Mouse (Mus musculus) frontal cortex, adult 2 months (tissue): ENCODE data around the gene Prtn3. TPM values are rescaled to one million over a fixed set of nuclear protein-coding genes. Genes with fewer than 3 reads are reported as not detected.
"Not testable (repeated sequence)": the region's sequence is repeated elsewhere in the genome, so short reads cannot be mapped to it uniquely, and the experiment has no call there.

Experiments used
- DNase-seq, 2 experiments: peaks; one replicate each; pipeline ENCODE4 v3.0.0; 2022; ENCODE audit warnings: low spot score in 1 of 2; ENCODE audit errors: extremely low spot score in 1 of 2
- polyA plus RNA-seq: library from polyadenylated mRNA; depleted of rRNA; stranded (reverse); fragments of >200 nt; gene quantifications from 2 replicates; pipeline ENCODE4 v1.2.3, GENCODE M21; 2012

The Prtn3 gene
- polyA plus RNA-seq, 1 experiment: 5.8 TPM

DNA sequence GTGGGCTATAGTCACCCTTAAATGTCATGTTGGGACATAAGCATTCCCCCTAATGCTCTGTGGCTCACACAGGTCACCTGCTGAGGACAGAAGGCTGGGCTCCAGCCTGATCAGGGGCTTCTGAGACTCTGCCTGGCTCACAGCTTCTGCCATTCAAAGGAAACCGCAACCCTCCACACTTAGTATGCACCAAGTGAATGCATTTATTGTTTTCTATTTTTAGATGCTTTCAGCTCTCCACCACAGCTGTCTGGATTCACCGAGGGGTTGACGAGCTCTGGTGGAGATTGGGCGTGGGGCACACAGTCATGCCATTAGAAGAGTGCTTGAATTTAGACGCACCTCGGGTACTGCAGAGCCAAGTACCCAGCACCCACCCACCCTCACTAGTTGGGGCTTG is 963 bp upstream of the Prtn3 start:
- DNase-seq: no peak

DNA sequence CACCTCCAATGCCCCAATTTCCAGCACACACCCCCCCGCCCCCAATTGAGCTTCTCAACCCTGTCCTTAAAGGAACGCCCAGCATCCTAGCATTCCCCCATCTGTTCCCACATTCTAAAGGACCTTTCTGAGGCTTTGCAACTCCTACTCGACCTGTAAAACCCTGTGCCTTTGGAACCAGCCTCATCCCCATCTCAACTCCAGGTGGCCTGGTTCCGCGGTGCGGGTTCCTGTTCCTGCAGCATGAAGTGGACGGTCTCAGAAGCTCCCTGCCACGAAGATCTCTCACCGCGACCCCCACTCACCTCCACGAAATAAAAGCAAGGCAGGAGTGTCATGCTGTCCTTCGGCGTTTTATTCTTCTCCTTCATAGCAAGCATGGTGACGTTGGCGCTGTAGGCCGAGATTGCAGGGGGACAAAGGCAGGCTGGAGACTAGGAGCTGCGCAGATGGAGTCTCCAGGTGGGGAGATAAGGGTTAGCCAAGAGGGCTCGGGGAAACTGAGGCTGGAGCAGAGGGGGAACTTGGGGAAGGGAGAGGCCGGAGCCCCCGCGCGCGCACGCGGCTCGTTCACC is 474 bp upstream of the Prtn3 start:
- no peak for DNase-seq

DNA sequence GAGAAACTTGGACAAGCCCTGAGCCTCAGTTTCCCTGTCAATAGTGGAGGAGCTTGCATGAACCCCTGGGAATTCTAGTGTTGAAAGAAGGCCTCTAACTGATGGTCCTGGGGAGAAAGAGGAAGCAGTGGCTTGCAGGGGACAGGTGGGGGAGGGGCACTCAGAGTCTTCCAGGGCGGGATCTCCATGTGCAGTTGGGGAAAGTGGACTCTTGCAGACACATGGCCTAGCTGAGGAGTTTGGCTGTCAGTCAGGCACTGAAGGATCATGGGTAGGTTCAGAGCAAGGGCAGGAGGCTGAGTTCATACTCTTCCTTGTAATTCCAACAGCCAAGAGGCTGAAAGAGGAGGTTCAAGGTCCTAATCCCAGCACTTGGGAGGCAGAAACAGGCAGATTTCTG is 2.9 kb downstream of the Prtn3 start:
- DNase-seq: no peak

DNA sequence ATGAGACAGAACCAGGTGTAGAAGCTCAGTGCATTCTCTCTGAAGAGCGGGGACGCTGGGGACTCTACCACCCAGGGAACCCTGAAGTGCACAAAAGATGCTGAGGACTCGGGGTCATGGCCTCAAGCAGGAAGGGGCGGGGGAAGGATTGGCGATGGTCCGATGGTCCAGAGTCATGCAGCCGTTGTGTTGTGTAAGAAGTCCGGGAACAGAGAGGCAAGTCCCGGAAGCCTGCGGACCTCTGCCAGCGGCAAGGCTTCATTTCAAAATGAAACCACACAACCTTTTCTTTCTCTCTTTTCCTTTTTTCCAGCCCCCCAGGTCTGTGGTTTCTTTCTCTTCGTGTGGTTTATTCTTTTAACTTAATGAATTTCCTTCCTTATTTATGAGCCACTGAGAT is 3.5 kb downstream of the Prtn3 start:
- DNase-seq: no peak

DNA sequence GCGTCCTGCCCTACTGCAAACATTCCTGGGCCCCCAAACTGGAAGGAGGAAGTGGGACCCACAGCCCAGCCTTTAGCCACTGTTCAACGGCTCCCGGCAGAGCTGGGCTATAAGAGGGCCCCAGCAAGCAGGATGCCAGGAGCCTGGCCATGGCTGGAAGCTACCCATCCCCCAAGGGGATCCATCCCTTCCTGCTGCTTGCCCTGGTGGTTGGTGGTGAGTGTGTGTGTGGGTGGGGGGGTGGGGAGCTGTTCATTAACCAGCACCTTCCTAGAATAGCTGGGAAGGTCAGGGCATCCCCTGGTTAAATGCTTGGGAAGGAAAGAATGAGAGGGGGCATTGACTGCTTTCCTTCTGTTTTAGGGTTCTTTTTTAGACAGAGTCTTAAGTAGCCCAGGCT is 5.3 kb downstream of the Prtn3 start:
- no peak for DNase-seq

DNA sequence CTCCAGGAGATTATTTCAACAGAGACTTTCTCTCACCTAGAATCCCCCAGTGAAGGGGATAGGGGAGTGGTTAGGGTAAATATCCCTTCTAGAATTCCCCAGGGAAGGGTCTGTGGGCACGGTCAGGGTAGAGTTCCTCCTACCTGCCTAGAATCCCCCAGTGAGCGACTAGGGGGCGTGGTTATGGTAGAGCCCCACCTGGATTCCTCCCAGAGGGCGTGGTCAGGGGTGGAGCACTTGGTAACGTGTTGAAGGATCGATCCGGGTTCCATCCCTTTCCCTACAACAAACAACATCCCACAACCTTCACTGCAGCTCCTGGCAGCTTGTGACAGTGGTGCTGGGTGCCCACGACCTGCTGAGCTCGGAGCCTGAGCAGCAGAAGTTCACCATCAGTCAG is 6.4 kb downstream of the Prtn3 start:
- DNase-seq: no peak

DNA sequence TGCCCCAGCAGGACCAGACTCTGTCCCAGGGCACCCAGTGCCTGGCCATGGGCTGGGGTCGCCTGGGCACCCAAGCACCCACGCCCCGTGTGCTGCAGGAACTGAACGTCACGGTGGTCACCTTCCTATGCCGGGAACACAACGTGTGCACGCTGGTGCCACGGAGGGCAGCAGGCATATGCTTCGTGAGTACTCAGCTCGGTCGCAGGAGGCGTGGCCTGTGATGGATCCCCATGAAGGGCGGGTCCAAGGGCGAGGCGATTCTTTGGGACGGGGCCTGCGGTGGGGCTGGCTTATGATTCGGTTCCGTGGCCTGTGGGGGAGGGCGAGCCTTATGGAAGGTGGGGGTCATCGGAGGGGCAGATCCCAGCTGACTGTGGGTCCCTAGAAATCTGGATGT is 7.7 kb downstream of the Prtn3 start:
- DNase-seq: no peak

DNA sequence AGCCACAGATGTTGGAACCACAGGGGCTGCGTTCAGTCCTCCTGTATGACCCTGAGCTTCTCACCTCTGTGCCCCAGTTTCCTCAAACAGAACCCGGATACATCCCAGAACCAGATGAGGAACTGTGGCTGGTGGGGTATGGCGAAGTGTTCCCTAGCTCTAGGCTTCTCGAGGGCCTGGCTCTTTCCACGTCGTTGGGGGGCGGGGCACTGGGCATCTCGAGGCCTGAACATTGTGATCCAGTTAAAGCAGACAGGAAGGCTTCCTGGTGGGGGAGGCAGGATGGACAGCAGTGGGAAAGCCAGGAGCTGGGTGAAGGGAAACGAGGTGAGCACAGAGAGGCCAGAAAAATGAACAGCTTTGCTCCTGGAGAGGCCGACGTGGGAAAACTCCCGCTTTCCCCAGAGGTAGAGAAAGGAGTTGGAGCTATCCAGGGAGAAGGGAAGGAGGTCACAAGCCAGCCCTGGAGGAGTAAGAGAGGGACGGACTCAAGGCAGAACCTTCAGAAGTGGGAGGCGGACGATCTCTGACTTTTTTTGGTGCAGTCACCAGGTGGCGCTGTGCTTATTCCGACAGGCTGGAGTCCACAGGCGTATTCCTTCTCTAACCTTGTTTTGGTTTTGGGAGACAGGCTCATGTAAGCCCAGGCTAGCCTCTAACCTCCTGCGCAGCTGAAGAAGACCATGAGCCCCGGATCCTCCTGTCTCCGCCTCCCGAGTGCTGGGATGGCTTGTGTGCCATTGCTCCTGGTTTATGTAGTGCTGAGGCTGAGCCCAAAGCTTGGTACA is 9.2 kb downstream of the Prtn3 start:
- peak; percentile 50 to 90 for DNase-seq

DNA sequence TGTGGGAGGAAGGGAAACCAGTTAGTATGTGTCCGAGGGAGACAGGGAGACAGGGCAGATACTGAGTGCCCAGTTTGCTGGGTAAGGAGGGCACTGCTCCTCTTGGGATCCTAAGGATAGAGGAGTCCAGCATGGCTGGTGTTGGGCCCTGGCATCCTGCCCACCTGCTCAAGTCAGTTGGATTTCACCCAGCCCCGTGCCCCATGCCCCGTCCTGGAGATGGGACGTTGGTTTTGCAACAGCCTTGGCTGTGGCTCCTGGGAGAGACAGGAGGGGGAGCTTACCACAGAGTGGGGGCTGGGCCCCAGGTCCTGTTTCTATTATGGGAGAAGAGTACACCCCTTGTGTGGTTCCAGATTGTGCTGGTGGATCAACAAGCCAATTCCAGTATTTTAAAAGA is 10.2 kb downstream of the Prtn3 start:
- DNase-seq: no peak

DNA sequence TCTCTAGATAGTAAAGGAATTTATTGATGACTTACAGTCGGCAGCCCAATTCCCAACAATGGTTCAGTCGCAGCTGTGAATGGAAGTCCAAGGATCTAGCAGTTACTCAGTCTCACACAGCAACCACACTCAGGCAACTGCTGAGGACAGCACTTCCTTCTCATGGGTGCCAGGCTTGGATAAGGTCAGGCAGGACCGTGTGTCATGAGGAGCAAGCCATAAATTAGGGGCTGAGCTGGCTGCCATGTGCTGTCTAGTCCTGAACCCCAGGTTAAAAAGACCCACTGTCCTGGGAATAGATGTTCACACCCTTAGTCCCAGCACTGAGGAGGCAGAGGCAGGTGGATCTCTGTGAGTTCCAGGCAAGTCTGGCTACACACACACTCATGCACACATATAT is 10.7 kb downstream of the Prtn3 start:
- not testable (repeated sequence) for DNase-seq

DNA sequence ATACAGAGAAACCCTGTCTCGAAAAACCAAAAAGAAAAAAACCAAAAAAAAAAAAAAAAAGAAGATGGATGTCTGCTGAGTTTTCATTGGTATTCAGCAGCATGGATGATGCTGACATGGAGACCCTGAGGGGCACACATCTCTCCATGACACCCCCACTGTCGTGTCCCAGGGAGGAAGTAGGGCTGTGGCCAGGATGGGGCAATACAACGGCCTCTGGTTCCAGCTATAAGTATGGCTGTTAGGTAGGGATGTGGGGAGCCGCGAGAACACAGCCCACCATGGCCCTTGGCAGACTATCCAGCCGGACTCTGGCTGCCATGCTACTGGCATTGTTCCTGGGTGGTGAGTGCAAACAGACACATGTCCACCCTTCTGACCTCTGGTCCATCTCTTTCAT is 11.8 kb downstream of the Prtn3 start, which contains the start of gene Elane:
Gene Elane, plus strand, starts transcription at position 194 of the 400 bp plus-strand sequence.
- no peak for DNase-seq

DNA sequence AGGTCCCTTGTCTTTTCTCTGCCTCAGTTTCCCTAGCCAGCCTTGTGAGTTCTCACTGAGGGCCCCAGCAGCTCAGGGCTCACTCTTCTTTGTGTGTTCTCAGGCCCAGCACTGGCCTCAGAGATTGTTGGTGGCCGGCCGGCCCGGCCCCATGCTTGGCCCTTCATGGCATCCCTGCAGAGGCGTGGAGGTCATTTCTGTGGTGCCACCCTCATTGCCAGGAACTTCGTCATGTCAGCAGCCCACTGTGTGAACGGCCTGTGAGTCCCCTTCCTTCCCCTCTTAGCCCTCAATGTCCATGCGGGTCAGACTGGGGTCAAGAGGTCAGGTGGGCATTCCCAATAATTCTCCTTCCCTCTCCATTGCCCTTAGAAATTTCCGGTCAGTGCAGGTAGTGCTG is 12.3 kb downstream of the Prtn3 start:
- DNase-seq: no peak

DNA sequence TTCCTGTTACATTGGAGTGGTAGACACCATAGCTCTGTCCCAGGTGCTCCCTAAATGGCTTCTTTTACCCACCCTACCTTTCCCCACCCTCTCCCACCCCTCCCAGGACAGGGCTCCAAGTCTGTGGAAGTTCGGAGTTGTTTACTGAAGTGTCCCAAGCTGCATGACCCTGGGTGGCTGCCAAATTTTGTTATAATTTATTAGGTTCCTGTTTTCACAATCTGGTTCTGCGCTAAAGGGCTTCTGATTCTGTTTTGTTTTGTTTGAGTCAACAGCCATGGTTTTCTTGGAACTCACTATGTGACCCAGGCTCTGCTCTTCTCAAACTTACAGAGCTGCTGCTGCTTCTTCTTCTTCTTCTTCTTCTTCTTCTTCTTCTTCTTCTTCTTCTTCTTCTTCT is 15.1 kb downstream of the Prtn3 start:
- DNase-seq: no peak

DNA sequence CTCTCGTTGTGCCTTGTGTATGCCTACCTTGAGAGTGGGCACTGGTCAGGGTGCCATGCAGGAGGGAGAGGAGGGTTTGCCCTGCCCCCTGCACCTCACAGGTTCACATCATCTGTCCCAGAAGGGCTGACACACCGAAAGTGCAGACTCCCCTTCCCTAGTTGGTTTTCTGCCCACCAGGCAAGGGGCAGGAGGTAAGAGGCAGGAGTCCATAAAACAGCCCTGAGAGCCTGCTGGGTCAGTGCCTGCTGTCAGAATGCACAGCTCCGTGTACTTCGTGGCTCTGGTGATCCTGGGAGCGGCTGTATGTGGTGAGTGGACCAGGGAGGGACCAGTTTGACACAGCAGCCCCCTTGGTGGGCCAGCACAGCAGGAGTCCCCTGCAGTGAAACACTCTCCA is 16.4 kb downstream of the Prtn3 start, which contains the start of gene Cfd:
Gene Cfd, plus strand, starts transcription at position 184 of the 400 bp plus-strand sequence.
- no peak for DNase-seq

DNA sequence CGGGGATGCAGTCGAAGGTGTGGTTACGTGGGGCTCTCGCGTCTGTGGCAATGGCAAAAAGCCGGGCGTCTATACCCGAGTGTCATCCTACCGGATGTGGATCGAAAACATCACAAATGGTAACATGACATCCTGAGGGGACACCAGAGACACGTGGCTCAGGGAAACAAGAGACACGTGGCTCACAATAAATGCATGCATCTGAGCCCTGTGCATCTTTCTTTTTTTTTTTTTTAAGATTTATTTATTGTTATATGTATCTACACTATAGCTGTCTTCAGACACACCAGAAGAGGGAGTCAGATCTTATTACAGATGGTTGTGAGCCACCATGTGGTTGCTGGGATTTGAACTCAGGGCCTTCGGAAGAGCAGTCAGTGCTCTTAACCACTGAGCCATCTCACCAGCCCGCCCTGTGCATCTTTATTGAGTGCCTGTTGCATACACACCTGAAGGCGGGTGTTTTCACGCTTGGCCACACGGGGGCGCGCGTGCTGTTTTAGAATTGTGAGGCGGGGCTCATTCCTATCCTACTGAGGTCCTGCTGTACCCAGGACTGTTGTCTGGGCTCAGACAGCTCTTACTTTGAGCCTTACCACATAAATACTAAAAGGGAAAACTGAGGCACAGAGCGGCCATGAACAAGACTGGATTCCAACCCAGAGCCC is 18.3 kb downstream of the Prtn3 start:
- DNase-seq: peak in 1 of 2 experiments; percentile 89

DNA sequence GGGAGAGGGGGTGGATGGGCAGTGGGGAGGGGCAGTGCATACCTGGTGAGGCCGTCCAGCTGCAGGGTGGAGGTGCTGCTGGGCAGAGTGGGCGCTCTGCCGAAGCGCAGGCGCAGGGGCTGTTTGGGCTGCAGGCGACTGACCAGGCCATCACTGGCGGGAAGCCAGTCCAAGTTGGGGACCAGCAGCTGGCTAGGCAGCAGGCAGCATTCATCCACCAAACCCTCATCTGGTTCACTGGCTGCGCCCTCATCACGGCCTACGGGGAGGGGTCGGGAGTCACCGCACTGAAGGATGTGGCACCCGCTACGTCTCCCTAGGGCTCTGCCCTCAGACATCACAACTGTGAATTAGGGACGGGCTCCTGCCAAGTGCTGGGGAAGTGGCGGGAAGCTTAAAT is 22.0 kb downstream of the Prtn3 start:
- DNase-seq: no peak

DNA sequence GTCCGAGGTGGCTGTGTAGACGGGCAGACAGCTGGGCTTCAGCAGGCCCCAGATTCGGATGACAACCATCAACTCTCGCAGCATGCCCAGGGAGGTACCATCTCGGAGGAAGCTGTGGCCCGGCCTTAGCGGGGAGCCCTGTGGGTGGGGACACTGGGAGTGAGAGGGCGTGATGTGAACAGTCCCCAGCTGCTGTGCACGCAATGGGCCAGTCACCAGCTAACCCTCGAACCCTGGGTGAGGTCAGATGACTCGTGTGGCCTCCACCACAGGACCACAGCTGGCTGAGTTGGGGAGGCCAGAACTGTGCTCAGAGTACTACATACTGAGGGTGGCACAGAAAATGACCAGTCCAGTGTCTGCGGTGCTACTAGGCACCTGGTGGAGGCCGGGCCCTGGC is 22.5 kb downstream of the Prtn3 start:
- DNase-seq: no peak

DNA sequence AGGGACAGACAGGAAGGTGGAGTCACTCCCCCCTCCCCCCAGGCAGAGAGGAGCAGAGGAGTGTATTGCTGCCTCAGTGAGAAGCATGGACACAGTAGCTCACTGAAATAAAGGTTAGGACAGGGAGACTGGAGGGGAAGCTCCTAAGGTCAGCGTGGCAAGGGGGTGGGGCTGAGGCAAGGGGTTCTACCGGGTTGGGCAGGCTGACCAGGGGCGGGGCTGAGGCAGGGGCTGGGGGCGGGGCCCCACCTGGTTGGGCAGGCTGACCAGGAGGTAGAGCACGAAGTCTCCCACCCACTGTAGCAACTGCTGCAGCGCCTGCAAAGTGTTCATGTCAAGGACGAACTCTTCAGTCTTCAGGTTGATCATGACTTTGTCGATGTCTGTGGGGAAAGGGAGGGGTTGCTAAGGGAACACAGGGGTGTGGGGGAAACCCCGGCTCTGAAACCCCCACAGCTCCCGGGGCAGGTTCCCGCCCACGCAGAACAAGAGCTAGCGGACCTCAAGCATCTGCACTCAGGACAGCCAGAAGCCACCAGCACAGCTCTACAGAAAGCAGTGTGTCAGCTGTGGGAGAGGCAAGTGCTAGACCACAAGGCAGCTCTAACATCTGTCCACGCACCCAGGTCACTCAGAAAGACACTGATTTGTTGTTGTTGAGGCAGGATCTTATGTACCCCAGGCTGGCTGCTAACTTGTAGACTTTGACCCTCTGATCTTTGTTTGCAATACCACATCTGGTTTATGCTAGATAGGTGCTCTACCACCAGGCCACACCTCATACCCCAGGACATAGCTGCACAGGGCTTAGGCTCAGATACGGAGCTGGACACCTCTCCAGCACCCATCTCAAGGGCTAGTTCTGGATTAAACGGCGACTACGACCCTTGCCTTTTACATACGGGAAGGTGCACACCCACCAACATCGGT is 23.3 kb downstream of the Prtn3 start:
- DNase-seq: no peak

DNA sequence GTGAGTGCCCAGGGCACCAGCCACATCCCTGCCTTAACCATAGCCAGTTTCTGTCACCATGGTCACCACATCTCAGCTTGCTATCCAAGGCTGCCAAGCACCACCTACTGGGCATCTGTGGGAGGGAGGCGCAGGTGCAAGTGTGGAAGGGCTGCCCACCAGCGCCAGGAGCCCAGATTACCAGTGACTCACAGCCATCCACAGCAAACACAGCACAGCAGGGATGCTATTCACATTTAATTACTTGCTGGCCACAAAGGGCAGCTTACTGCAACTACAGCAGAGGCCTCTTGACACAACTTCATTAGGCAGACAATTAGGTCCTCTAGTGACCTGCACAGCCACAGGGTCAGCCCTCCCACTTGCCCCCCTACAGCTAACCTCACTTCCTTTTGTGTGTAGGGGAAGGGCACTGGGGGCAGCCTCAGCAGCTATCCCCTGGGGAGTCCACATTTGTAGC is 26.7 kb downstream of the Prtn3 start:
- DNase-seq: peak; percentile 87 to 89

DNA sequence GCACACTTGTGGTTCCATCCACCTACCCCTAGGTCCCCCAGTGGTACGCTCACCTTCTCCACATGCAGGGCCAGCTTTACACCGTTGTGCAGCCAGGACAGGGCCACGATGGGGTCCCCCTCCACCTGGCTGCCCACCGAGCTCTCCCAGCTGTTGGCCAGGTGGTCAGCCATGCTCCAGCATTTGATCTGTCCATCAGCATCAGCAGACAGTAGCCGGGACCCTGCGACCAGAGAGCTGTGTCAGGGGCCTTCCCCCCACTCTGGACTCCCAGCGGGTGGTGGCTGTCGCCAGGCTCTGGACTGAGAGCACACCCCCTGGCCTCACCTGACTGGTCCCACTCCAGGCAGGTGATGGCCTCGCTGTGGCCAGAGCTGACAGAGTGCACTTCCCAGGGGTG is 32.4 kb downstream of the Prtn3 start:
- DNase-seq: no peak

DNA sequence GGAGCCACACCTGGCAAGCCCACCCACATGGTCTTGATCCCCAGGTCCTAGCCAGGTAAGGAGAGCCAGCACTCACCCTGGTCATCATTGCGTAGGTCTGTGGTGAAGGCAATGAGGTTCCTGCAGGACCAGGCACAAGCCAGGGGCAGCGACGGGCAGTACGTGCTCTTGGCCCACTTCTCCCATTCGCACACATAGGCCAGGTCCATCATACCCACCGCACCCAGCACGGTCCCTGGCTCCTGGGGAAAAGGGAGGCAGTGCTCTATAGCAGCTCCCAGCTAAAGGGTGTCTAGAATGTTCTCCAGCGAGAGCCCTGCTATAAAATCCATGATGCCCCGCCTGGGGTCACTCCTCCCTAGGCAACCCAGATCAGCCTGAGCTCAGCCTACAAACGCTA is 33.1 kb downstream of the Prtn3 start:
- DNase-seq: no peak
